Mouse (Mus musculus) bone marrow, adult 2 months (tissue): ENCODE data around the gene Ang2.
"Not testable (repeated sequence)": the region's sequence is repeated elsewhere in the genome, so short reads cannot be mapped to it uniquely, and the experiment has no call there.

Experiments
- CTCF ChIP-seq: fragments of 200-500 bp; IDR thresholded peaks from 2 replicates; pipeline ENCODE4 v1.5.1; 2011; ENCODE audit warnings: low read length, control low read depth; ENCODE audit not compliant: control insufficient read depth, insufficient read depth
- POLR2A ChIP-seq: fragments of 200-500 bp; IDR thresholded peaks from 2 replicates; pipeline ENCODE4 v1.6.1; 2011; ENCODE audit warnings: low read depth, mild to moderate bottlenecking, control low read depth, low read length, borderline replicate concordance; ENCODE audit not compliant: control insufficient read depth

GRCm38 (mm10) chr14:51161976-51162375, 37.0 kb downstream of the Ang2 start, which contains the start of gene Rnase2b:
- not testable (repeated sequence) for TF ChIP-seq CTCF, POLR2A
